Mouse (Mus musculus) gastrocnemius, postnatal 10 days (tissue): Measurements from ENCODE around the gene Slc25a3. TPM values are rescaled to one million over a fixed set of nuclear protein-coding genes. Genes with fewer than 3 reads are reported as not detected.

Experiments used
- DNase-seq: peaks from one replicate; pipeline ENCODE4 v3.0.0; 2021; ENCODE audit warnings: mixed read lengths
- long read RNA-seq, 2 experiments: library from polyadenylated mRNA; stranded (forward); transcript quantifications; one replicate each; pipeline ENCODE4 v2.0.0; 2021
- total RNA-seq, 2 experiments: library from RNA; stranded (reverse); gene quantifications; 2 replicates each; pipeline ENCODE4 v1.2.3; 2021

Gene Slc25a3
- total RNA-seq: 100 to 1,000 TPM; 776 to 917 TPM
- long read RNA-seq, experiment 1, transcript Slc25a3-206 (8 exons, 1,341 nt): major isoform, 684 of 835 reads
- long read RNA-seq, experiment 1, transcript Slc25a3-201 (8 exons, 1,612 nt): minor isoform, 66 of 835 reads
- long read RNA-seq, experiment 1, transcript Slc25a3-204 (5 exons, 891 nt): minor isoform, 14 of 835 reads
- long read RNA-seq, experiment 1, partial matches to known transcripts: 24 of 835 reads
- long read RNA-seq, experiment 1, other reads (novel, unspliced or antisense): 46 of 835 reads
- long read RNA-seq, experiment 2, transcript Slc25a3-206 (8 exons, 1,341 nt): major isoform, 806 of 957 reads
- long read RNA-seq, experiment 2, transcript Slc25a3-201 (8 exons, 1,612 nt): minor isoform, 62 of 957 reads
- long read RNA-seq, experiment 2, transcript Slc25a3-204 (5 exons, 891 nt): minor isoform, 9 of 957 reads
- long read RNA-seq, experiment 2, partial matches to known transcripts: 31 of 957 reads
- long read RNA-seq, experiment 2, other reads (novel, unspliced or antisense): 46 of 957 reads

DNA sequence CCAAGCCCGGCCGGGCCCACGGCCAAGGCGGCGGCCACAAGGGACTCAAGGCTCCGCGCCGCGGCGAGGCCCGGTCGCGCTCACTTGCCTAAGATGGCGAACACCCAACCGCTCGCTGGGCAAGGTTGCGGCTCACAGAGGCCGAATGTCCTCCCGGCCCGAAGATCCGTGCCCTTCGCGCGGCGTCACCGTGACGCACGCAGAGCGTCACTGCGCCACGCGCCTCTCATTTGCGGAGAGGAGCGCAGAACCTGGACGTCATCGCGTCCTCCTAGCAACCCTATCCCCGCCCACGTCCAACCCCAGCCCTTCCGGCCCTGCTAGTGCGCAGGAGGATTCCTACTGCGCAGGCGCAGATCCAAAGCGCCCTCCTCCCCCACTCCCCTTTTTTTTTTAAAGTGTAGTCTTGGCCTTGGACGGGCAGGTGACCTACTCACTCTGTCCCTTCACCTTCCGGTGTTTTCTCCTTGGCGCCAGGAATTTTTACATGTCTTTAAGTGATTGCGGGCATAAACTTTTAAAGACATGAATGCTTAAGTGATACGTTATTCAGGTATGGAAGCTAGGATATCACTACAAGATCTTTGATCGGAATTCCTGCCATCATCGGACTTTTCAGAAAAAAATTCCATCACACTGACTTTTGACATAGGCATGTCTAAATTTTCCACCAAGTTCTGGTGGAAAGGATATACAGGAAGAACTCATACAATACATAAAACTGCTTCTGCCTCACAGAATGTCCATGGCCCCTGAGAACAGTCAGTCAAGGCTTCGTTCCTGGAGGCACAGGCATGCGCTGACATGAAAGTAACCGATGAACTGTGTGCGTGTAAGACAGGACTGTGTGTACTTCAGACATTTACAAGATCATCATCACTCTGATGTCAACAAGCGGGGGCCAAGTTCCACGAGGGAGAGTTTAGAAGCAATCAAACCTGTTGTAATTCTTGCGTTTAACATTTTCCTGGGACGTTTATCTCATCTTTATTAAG lies at the start of gene Slc25a3:
Slc25a3 (minus strand) TSS at position 232 of the 995 bp plus-strand sequence.
- DNase-seq: peak; percentile 97

DNA sequence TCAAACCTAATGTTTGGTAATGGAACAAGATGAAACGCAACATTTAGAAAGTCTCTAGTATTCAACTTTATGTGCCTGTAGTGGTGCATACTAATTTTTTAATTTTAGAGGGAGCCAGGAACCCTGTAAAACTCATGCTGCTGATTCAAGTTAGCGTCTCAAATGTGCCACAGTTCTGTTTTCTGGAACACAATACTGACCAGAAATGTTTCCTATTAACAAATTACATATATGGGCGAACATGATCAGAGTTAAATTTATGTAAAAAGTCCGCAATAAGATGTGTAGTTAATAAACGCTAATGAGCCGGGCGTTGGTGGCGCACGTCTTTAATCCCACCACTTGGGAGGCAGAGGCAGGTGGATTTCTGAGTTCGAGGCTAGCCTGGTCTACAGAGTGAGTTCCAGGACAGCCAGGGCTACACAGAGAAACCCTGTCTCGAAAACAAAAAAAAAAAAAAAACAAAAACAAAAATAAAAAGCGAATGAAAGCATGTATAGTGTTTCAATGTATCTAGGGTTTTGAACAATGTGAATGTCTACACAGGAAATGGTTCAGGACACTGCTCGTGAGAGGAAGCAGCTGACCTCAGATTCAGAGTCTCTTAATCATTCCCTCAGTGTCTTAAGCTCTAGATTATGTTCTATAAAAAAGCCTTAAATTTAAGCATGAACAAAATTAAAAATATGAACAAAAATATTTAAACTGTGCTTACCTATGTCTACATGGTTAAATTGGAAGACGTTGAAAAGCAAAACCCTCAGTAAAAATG lies 48.7 kb upstream of the Slc25a3 start:
- DNase-seq: no peak

DNA sequence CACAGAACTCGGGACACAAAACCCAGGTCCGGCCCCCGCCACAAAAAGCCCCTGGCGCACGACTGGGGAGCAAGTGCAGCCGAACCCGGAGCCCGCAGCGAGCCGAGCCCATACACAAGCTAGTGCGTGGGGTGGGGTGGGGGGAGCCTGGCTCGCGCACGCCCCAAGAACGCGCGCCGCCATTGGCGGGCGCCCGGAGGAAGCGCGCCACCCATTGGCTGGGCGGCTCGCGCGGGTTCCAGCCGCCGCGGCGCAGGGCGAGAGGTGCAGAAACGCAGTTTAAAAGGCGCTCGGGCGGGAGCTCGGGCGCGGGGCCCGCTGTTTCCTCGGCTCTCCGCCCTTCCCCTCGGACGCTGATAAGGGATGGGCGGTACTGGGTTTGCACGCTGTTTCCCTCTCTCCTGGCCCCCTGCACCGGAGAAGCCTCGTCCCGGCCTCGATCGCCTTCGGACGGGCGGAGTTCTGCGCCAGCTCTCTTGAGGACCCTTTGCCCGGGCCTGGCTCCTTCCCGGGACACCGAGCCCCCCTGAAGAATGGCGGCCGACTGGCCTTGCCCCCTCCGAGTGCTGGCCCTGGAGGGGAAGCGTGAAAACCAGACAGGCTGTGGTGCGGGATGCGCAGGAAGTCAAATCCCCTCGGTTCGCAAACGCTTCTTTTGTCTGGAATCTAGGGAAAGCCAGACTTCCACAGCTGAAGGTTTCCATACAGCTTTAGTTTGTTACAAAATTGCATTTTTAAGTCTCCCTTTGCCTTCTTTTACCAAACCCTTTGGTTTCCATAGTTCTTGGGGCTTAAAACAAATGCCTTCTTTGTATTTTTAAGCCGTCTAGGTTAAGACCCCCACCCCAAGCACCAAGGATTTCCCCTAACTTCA lies 47.8 kb upstream of the Slc25a3 start:
- DNase-seq: peak; percentile 92

DNA sequence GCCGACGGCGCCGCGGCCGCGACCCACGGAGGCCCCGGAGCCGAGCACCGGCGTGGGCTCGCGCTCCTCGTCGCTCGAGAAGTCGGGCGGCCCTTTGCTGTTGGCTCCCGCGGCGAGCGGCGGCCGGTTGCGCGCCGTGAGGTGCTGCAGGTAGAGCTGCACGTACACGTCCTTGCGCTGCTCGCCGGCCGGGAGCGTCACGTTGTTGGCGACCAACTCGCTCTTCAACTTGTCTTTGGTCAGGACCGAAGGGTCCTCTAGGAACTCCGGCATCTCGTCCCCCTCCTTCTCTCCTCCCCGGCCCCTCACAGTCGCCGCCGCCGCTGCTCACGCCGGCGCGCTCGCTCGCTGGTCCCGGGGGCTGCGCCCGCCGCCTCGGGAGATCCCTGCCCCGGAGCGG lies 47.2 kb upstream of the Slc25a3 start:
- no peak for DNase-seq

DNA sequence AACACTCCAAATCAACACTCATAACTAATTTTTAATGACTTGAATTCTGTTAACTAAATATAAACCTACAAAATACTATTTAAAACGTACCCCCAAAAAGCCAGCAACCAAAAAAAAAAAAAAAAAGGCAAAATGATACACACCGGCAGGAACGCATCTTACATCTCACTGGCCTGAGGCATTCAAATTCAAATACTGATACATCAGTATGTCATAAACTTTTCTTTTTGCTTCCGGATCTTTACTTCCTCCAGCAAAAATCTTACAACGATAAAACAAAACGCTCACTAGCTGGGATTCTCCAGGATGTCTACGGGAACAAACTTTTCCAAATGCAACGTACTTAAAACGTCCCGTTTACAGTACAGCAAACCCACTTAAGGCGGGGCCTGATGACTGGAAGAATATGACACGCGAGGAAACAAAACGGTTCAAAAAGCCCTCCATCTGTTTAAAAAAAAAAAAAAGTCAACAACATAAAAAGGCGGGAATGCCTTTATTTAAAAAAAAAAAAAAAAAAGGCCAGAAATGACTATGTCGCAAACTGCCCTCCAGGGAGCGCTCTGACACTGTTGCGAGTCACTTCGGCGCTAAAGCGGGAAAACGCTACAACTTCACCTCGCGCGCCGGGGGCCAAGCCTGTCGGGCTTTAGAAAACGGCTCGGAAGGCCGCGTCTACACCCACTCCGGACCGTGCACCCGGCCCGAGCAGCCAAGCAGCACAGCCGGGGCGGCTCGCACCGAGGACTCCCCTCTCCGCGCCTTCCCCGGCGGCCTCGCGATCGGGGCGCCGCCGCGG lies 46.5 kb upstream of the Slc25a3 start:
- peak; percentile 88 for DNase-seq

DNA sequence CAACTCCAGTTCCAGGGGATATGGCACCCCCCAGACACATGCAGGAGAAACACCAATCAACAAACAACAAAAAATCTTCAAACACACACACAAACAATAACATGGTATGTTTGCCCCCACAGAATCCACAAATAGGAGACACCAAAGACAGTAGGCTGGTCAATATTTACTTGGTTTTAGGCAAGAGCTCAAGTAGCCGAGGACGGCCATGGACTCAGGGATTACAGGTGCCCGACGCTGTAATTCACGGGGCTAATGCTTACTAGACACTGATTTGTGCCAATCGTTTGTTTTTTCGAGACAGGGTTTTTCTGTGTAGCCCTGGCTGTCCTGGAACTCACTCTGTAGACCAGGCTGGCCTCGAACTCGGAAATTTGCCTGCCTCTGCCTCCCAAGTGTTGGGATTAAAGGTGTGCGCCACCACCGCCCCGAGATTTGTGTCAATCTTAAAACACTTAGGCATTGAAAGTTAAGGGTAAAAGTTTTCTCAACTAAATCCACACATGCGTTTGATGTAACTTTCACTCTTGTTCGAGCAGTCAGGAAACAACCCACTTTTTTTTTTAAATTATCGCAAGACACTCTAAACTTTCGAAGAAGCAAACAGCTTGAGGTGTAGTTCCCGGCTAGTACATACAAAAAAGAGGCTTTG lies 45.7 kb upstream of the Slc25a3 start:
- no peak for DNase-seq

DNA sequence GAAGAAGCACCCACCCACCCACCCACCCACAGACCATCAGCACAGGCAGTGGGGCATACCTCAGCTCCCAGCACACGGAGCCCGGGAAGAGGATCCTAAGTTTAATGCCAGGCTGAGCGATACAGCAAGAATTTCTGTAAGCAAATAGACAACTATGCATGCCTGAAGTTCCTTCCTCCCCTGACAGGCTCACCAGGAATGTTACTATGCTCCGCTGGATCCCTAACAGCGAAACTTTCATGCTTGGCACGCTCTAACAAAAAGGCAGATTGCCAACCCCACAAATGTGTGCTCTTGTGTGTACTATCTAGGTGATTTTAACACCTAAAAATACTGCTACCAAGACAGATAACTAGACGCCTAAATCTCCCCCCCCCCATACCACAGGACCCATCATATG lies 43.5 kb upstream of the Slc25a3 start:
- no peak for DNase-seq

DNA sequence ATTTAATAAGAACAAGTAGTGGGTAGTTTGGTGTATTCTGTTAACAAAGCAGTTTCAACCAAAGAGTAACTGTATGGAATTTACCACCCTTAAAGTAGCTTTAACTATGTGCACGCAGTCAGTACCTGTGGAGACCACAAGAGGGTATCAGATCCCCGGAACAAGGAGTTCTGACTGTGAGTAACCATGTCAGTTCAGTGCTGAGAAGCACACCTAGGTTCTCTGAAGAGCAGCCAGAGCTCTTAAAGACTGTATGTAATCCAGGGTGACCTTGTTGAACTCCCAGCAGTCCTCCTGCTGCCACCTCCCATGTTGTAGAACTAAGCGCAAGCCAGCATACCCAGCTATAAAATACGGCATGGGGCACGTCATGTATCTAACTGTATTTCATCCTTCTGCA lies 43.0 kb upstream of the Slc25a3 start:
- peak; percentile 43 for DNase-seq

DNA sequence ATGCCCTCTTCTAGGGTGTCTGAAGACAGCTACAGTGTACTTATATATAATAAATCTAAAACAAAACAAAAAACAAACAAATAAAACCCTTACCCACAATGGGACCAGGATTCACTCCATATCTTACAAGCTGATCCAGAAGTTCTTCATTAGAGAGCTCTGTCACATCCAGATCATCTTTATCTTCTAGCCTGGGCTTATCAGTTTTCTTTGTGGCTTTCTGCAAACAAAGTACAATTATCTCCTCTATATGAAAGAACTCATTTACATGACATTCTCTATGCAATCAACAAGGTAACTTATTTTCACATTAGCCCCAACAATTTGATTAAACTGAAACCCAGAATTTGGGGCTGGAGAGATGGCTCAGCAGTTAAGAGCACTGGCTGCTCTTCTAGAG lies 42.0 kb upstream of the Slc25a3 start:
- DNase-seq: no peak

DNA sequence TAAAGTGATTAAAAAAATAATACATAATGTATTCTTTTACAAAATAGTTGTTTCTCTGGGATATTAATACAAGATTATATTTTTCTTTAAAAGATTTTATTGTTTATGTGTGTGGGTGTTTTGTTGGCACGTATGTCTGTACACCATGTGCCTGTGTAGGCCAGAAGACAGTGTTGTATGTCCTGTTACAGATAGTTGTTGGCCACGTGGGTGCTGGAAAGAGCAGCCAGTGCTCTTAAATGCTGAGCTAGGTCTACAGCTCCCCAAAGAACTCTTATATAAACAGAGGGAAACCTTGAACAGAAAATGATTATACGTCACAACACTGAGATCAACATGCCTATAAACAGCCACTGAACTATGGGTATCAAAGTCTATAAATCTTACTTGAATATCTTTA lies 40.6 kb upstream of the Slc25a3 start:
- DNase-seq: no peak

DNA sequence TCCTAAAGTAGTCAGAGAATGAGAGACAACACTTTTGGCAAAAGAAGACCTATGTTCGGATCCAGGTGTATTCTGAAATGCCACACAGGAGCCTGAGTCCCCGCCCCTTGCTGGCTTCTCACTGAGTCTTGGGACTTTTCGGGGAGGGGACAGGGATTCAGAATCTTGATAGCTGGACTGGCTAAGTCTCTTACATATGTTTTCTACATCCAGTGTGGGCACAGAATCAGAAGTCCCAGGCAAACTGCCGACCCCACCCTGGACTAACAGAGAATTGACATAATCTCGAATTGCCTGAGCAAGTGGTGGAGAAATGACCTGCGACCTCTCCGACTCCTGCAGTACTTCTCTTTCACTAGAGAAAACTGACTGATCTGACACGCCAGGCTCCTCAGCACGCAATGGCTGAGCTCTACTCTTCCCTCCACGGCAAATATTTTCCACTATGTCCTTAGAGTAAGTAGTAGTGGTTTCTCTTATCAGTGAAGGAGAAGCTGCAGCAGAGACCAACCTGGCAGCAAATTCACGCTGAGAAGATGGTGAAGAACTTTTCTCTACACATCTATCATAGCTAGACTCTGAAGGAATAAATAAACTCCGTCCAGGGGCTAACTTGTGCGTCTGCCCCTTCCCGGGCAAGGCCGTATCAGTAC lies 38.8 kb upstream of the Slc25a3 start:
- DNase-seq: no peak

DNA sequence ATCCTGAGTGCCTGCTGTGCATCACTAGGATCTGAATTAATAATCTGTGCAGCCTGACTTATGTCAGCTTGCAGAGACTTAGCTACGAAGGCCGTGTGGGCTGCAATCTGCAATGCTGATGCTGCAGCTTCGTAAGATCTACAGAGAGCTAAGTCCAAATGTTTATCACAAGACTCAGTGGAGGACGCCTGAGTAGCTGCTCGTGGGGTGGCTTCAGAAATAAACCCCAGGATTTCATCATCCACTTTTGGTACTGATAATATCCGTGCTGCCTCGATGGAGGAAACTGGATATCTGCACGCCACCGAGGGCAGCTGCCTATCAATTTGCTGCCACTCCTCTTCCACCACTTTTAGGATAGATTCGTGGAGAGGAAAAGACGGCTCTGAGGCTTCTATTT lies 38.2 kb upstream of the Slc25a3 start:
- DNase-seq: no peak

DNA sequence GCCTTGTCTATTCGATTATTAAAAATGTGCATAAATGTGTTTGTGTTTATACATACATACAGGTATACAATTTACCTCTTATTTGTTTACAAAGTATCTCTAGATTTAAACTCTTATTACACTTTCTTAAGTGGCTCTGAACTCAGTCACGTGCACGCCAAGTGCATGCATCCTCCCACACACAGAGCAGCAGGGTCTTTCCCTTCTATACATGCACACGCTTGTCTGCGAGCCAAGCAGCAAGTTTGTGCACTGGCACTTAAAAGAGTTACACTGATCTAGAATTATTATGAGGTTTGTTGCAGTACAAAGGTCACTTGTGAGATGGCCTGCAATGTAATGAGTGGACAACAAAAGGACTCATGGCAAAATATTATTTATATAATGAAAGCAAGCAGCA lies 37.1 kb upstream of the Slc25a3 start:
- no peak for DNase-seq

DNA sequence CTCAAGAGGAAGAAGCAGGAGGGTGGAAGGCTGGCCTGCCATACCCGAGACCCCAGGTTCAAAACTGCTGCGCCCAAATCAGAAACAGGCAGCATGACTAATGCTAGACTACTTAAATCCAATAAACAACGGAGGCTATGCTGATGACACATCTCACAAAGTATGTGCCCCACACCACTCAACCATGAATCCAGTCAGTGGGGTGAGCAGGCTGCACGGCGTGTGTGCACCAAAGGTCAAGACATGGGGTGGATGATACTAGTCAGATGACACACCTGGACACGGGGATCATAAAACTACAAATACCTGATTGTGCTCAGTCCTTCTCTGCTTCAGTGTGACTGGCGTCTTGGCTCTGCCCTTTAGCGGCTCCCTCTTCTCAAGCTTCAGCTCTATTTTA lies 34.6 kb upstream of the Slc25a3 start:
- no peak for DNase-seq

DNA sequence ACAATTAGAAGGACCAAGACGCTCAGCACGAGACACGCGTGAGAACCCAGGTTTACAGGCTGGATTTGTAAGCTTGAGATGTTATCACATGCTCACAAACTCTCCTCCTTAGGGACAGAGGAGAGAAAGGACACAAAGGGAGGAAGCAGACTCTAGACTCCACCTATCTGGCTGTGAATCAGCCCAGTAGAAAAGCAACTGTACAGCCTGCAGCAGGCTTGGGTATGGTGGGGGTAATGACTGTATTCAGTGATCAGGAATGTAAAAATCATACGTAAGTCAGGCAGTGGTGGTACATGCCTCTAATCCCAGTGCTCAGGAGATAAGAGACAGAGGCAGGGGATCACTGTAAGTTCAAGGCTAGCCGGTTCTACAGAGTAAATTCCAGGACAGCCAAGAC lies 32.5 kb upstream of the Slc25a3 start:
- no peak for DNase-seq

DNA sequence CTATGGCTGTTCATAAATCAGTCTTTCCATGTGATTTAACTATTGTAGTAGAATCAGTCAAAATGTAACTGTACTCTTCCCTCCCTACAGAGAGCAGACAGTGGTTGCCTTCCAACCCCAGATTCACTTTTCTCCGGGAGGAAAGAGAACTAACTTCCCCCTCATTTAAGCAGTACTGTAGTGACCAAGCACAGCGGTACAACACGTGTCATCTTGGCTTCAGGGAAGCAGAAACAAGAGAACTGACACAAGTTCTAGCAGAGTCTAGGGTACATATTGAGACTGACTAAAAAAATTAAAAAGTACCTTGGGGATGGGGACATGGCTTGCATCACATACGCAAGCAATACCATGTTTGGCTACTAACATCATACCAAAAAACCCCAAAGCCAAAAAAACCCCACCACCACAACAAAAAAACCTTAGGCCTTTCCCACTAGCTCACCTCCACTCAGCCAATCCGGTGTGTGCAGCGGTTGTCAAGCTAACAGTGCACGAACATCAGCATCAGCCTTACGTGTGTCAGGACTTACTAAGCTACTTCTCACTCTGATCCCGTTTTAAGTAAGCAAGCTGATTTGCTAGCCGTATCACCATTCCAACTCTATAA lies 30.1 kb upstream of the Slc25a3 start:
- no peak for DNase-seq

DNA sequence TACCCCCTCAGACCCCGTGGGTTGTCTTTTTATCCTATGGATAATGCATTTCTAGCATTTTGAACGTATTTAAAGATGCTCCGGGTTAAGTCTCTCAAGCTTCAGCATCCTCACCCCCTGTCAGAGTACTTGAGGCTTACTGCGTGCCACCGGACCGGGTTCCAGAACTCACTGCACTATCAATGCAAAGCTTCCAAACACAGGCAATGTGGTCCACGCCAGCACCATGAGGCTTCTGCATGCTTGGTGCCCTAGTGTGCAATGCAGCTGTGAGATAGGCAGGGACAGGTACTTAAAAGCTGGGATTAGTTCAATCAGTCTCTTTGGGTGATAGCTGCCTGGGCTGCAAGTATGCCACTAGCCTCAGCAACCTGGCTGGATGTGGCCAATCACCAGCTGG lies 21.6 kb upstream of the Slc25a3 start:
- DNase-seq: no peak

DNA sequence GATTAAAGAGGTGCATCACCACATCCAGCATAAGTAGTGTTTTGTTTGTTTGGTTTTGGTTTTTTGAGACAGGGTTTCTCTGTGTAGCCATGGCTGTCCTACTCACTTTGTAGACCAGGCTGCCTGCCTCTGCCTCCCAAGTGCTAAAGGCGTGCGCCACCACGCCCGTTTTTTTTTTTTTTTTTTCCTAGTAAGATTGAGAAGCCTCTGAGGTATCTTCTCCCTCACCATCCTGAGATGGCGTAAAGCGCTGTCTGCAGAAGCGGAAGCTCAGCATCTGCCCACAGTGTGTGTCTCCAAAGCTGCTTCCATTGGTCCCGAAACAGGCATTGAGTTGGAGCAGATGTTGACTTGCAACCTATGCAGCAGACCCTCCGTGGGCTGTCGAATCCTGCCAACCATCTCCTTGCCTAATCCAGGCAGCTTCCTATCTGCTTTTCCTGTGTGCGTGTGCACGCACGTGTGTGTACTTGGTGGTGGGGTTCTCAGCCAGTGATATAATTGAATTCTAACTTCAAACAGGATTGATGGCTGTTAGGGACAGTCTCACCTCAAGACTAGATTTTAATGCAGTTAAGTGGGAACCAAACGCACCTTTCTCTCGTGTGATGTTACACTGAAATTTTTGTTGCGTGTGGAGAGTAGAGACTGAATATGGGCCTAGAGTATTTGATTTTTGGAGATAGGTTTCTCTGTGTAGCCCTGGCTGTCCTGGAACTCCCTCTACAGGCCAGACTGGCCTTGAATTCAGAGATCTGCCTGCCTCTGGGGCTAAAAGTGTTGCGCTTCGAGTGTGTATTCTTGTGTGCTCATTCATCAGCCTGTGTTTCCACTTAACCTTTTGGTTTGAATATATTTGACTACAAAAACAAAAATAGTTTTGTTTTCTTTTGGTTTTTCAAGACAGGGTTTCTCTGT lies 19.7 kb upstream of the Slc25a3 start:
- DNase-seq: no peak
